Mouse (Mus musculus): ENCODE measurements around the gene Tbccd1. TPM values are rescaled to one million over a fixed set of nuclear protein-coding genes. Genes with fewer than 3 reads are reported as not detected.

Gene Tbccd1
- polyA plus RNA-seq, 1 experiment from 2014 or later: 15.3 TPM

- no peaks in the 10 kb centered on the region for H3K36me3 ChIP-seq
- peak overlapping the region; percentile 50 for H3K4me2 ChIP-seq
- H3K9ac ChIP-seq: no peak overlapping the region
- no peak overlapping the region for H3K27ac ChIP-seq
- peaks cover 8% of the 10 kb centered on the region; the same call in 1 of the 2 replicates for H3K27me3 ChIP-seq
- WGBS: 13% methylated on average over 17 of the region's 17 CpGs
- ATAC-seq (replicated peaks; ENCODE audit: insufficient number of reproducible peaks, insufficient read depth, low FRiP score, low read depth): no peak
- H3K4me1 ChIP-seq (replicated peaks): peaks cover 4% of the 10 kb centered on the region; the same call in 1 of the 2 replicates
- H3K9me3 ChIP-seq (replicated peaks): no peaks in the 10 kb centered on the region
- H3K4me3 ChIP-seq: no peak overlapping the region
Measured at GRCm38 (mm10) chr16:22807468-22808070, 49.9 kb downstream of the Tbccd1 start.

GRCm38 (mm10) chr16:22802786-22803185 lies 54.7 kb downstream of the Tbccd1 start:
- H3K4me2 ChIP-seq: no peak overlapping the region
- WGBS: 78% methylated on average over 7 of the region's 7 CpGs
- no peaks in the 10 kb centered on the region for H3K36me3 ChIP-seq
- ATAC-seq (replicated peaks; ENCODE audit: insufficient number of reproducible peaks, insufficient read depth, low FRiP score, low read depth): no peak
- H3K27me3 ChIP-seq: 0 out of 2 replicates have a peak, but pooled peaks cover 3% of the 10 kb centered on the region
- H3K9ac ChIP-seq: no peak overlapping the region
- no peak overlapping the region for H3K27ac ChIP-seq
- no peak overlapping the region for H3K4me3 ChIP-seq
- H3K4me1 ChIP-seq (replicated peaks): peaks cover 3% of the 10 kb centered on the region; the same call in 1 of the 2 replicates
- H3K9me3 ChIP-seq (replicated peaks): no peaks in the 10 kb centered on the region

GRCm38 (mm10) chr16:22800849-22801109 lies 56.7 kb downstream of the Tbccd1 start:
- H3K9me3 ChIP-seq (replicated peaks): no peaks in the 10 kb centered on the region
- no peak for ATAC-seq (replicated peaks; ENCODE audit: insufficient number of reproducible peaks, insufficient read depth, low FRiP score, low read depth)
- 56% methylated on average over 5 of the region's 5 CpGs for WGBS
- no peak overlapping the region for H3K27ac ChIP-seq
- no peaks in the 10 kb centered on the region for H3K36me3 ChIP-seq
- H3K4me2 ChIP-seq: no peak overlapping the region
- no peak overlapping the region for H3K9ac ChIP-seq
- no peaks in the 10 kb centered on the region for H3K4me1 ChIP-seq (replicated peaks)
- H3K4me3 ChIP-seq: no peak overlapping the region
- H3K27me3 ChIP-seq: peaks cover 4% of the 10 kb centered on the region; the same call in 1 of the 2 replicates

- Histone ChIP-seq H3K27me3 (peaks cover 4% of the 10 kb centered on the region; the same call in 1 of the 2 replicates), H3K4me2 (no peak overlapping the region), H3K27ac (no peak overlapping the region), H3K4me3 (no peak overlapping the region), H3K4me1 (replicated peaks) (no peaks in the 10 kb centered on the region), H3K36me3 (no peaks in the 10 kb centered on the region), H3K9ac (no peak overlapping the region), H3K9me3 (replicated peaks) (no peaks in the 10 kb centered on the region)
- ATAC-seq (replicated peaks; ENCODE audit: insufficient number of reproducible peaks, insufficient read depth, low FRiP score, low read depth): no peak
- 66% methylated on average over 6 of the region's 6 CpGs for WGBS
Measured at GRCm38 (mm10) chr16:22800026-22800848, 57.2 kb downstream of the Tbccd1 start.

GRCm38 (mm10) chr16:22798520-22798919 lies 58.9 kb downstream of the Tbccd1 start:
- Histone ChIP-seq H3K36me3 (no peaks in the 10 kb centered on the region), H3K27ac (no peak overlapping the region), H3K9ac (no peak overlapping the region), H3K4me3 (no peak overlapping the region), H3K27me3 (peaks cover 14% of the 10 kb centered on the region), H3K9me3 (replicated peaks) (no peaks in the 10 kb centered on the region), H3K4me2 (no peak overlapping the region), H3K4me1 (replicated peaks) (no peaks in the 10 kb centered on the region)
- 69% methylated on average over 3 of the region's 3 CpGs for WGBS
- ATAC-seq (replicated peaks; ENCODE audit: insufficient number of reproducible peaks, insufficient read depth, low FRiP score, low read depth): no peak

GRCm38 (mm10) chr16:22797521-22797920 lies 59.9 kb downstream of the Tbccd1 start:
- H3K4me3 ChIP-seq: no peak overlapping the region
- H3K9ac ChIP-seq: no peak overlapping the region
- no peaks in the 10 kb centered on the region for H3K9me3 ChIP-seq (replicated peaks)
- H3K36me3 ChIP-seq: no peaks in the 10 kb centered on the region
- no peak overlapping the region for H3K4me2 ChIP-seq
- H3K27ac ChIP-seq: no peak overlapping the region
- H3K27me3 ChIP-seq: peaks cover 14% of the 10 kb centered on the region
- ATAC-seq (replicated peaks; ENCODE audit: insufficient number of reproducible peaks, insufficient read depth, low FRiP score, low read depth): no peak
- WGBS: 63% methylated on average over 5 of the region's 5 CpGs
- H3K4me1 ChIP-seq (replicated peaks): no peaks in the 10 kb centered on the region

GRCm38 (mm10) chr16:22795497-22795896 lies 62.0 kb downstream of the Tbccd1 start:
- Histone ChIP-seq H3K9me3 (replicated peaks) (no peaks in the 10 kb centered on the region), H3K4me2 (no peak overlapping the region), H3K4me3 (no peak overlapping the region), H3K36me3 (no peaks in the 10 kb centered on the region), H3K27ac (no peak overlapping the region), H3K4me1 (replicated peaks) (no peaks in the 10 kb centered on the region), H3K9ac (no peak overlapping the region), H3K27me3 (peaks cover 14% of the 10 kb centered on the region)
- no peak for ATAC-seq (replicated peaks; ENCODE audit: insufficient number of reproducible peaks, insufficient read depth, low FRiP score, low read depth)
- 75% methylated on average over 3 of the region's 3 CpGs for WGBS

- no peak overlapping the region for H3K4me2 ChIP-seq
- no peak overlapping the region for H3K9ac ChIP-seq
- H3K4me1 ChIP-seq (replicated peaks): peaks cover 4% of the 10 kb centered on the region; the same call in 1 of the 2 replicates
- 19% methylated on average over 2 of the region's 2 CpGs for WGBS
- no peak overlapping the region for H3K4me3 ChIP-seq
- no peak overlapping the region for H3K27ac ChIP-seq
- no peak for ATAC-seq (replicated peaks; ENCODE audit: insufficient number of reproducible peaks, insufficient read depth, low FRiP score, low read depth)
- H3K9me3 ChIP-seq (replicated peaks): no peaks in the 10 kb centered on the region
- H3K36me3 ChIP-seq: no peaks in the 10 kb centered on the region
- H3K27me3 ChIP-seq: peaks cover 11% of the 10 kb centered on the region; the same call in 1 of the 2 replicates
Measured at GRCm38 (mm10) chr16:22791235-22791634, 66.2 kb downstream of the Tbccd1 start.

GRCm38 (mm10) chr16:22789908-22790367 lies 67.5 kb downstream of the Tbccd1 start:
- WGBS: 41% methylated on average over 10 of the region's 10 CpGs
- H3K9me3 ChIP-seq (replicated peaks): no peaks in the 10 kb centered on the region
- no peak overlapping the region for H3K9ac ChIP-seq
- H3K27me3 ChIP-seq: peaks cover 9% of the 10 kb centered on the region; the same call in 1 of the 2 replicates
- H3K4me3 ChIP-seq: no peak overlapping the region
- H3K36me3 ChIP-seq: no peaks in the 10 kb centered on the region
- H3K4me1 ChIP-seq (replicated peaks): peaks cover 4% of the 10 kb centered on the region; the same call in 1 of the 2 replicates
- ATAC-seq (replicated peaks; ENCODE audit: insufficient number of reproducible peaks, insufficient read depth, low FRiP score, low read depth): no peak
- H3K27ac ChIP-seq: no peak overlapping the region
- H3K4me2 ChIP-seq: no peak overlapping the region

GRCm38 (mm10) chr16:22782686-22783085 lies 74.8 kb downstream of the Tbccd1 start:
- no peak overlapping the region for H3K4me3 ChIP-seq
- no peak overlapping the region for H3K27ac ChIP-seq
- H3K36me3 ChIP-seq: no peaks in the 10 kb centered on the region
- WGBS: 72% methylated on average over 5 of the region's 5 CpGs
- no peaks in the 10 kb centered on the region for H3K9me3 ChIP-seq (replicated peaks)
- no peak for ATAC-seq (replicated peaks; ENCODE audit: insufficient number of reproducible peaks, insufficient read depth, low FRiP score, low read depth)
- H3K9ac ChIP-seq: no peak overlapping the region
- H3K4me2 ChIP-seq: no peak overlapping the region
- H3K4me1 ChIP-seq (replicated peaks): no peaks in the 10 kb centered on the region
- H3K27me3 ChIP-seq: no peaks in the 10 kb centered on the region

GRCm38 (mm10) chr16:22779228-22779835 lies 78.1 kb downstream of the Tbccd1 start:
- Histone ChIP-seq H3K4me3 (no peak overlapping the region), H3K4me2 (no peak overlapping the region), H3K9me3 (replicated peaks) (no peaks in the 10 kb centered on the region), H3K9ac (no peak overlapping the region), H3K27ac (no peak overlapping the region), H3K36me3 (no peaks in the 10 kb centered on the region), H3K27me3 (no peaks in the 10 kb centered on the region), H3K4me1 (replicated peaks) (no peaks in the 10 kb centered on the region)
- WGBS: 85% methylated on average over 3 of the region's 3 CpGs
- no peak for ATAC-seq (replicated peaks; ENCODE audit: insufficient number of reproducible peaks, insufficient read depth, low FRiP score, low read depth)

All from heart, embryonic 15.5 days (tissue).